Mouse (Mus musculus): Measurements from ENCODE around the gene Nptx2. TPM values are rescaled to one million over a fixed set of nuclear protein-coding genes. Genes with fewer than 3 reads are reported as not detected.
A peak's percentile ranks its signal among the peaks of the same experiment; 100 is the strongest.

The Nptx2 gene
- 2.0 and 2.1 TPM in 2 replicates for polyA plus RNA-seq (2015; fragmentation: Nextera tagmentation; extraction: Ambion mirVana)

DNA sequence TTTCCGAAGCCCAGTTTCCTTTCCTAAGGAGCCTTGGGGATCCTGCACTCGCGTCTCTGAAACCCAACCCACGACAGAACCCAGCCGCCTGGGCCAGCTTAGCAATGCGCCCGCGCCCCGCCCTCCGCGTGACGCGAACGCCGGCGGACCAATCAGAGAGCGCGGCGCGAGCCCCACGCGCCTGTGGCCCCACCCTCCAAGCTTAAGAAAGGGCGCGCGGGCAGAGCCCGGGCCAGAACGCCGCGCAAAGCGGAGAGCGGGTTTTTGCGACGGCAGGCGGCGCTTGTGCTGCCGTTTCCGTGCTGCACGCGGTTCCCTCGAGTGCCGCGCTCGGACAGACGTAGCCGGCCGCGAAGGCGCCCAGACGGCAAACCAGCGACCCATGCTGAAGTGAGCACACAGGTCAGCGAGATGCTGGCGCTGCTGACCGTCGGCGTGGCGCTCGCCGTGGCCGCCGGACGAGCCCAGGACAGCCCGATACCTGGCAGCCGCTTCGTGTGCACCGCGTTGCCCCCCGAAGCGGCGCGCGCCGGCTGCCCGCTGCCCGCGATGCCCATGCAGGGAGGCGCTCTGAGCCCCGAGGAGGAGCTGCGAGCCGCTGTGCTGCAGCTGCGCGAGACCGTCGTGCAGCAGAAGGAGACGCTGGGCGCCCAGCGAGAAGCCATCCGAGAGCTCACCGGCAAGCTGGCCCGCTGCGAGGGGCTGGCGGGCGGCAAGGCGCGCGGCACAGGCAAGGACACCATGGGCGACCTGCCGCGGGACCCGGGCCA is at the start of gene Nptx2:
Nptx2 (plus strand) TSS at position 250 of the 770 bp plus-strand sequence.
- H3K4me2 ChIP-seq (replicated peaks) = peak within 1 kb of the TSS; percentile 78
- peak within 1 kb of the TSS; percentile 37 for H3K4me3 ChIP-seq (replicated peaks)
- peaks cover 36% of the 10 kb centered on the region for H3K27me3 ChIP-seq (replicated peaks)
- no peaks in the 10 kb centered on the region for H3K9me3 ChIP-seq
- under 1% methylated on average over 99 of the region's 99 CpGs for WGBS
- H3K36me3 ChIP-seq = no peaks in the 10 kb centered on the region
- ATAC-seq = peak; percentile 99
- H3K4me1 ChIP-seq (replicated peaks) = peaks cover 12% of the 10 kb centered on the region
- H3K27ac ChIP-seq = no peak within 1 kb of the TSS
- peak within 1 kb of the TSS; percentile 45 for H3K9ac ChIP-seq

DNA sequence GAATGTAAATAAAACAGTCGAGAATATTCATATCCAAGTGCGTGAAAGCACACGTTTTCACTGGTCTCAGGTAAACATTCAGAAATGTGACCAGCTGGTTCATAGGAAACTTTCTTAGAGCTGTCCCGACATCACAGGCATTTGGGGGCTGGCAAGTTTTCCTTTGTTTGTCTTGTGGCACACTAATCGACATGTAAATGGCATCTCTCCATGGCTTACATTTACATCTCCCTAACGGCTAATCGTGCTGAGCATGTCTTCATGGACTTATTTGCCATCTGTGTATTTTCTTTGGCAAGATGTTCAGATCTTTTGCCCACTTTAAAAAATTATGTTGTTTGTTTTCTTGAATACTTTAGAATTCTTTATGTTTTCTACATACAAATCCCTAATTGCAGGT is 49.2 kb upstream of the Nptx2 start:
- Histone ChIP-seq H3K9me3 (no peaks in the 10 kb centered on the region), H3K9ac (no peak overlapping the region), H3K4me3 (replicated peaks) (no peak overlapping the region), H3K4me2 (replicated peaks) (no peak overlapping the region), H3K27me3 (replicated peaks) (no peaks in the 10 kb centered on the region), H3K27ac (no peak overlapping the region), H3K36me3 (no peaks in the 10 kb centered on the region), H3K4me1 (replicated peaks) (no peaks in the 10 kb centered on the region)
- ATAC-seq = no peak
- 75% methylated on average over 7 of the region's 7 CpGs for WGBS

DNA sequence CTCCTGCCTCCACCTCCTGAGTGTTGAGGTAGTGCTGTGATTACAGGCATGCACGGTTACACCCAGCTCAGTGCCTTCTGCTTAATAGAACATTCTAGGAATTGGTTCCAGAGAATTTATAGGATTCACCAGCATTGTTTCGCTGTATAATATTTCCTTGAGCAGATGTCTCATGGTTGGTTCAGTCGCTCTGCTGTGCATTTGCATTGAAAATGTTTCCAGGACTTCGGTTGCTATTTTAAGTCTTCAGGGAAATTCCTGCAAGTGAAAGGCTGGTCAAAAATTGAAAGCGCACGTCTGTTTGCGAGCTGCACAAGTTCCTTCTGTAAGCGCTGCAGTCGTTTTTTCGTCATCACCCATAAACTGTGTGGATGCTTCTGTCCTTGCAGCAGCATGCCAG is 41.5 kb upstream of the Nptx2 start:
- Histone ChIP-seq H3K4me3 (replicated peaks) (no peak overlapping the region), H3K27ac (no peak overlapping the region), H3K9ac (no peak overlapping the region), H3K36me3 (no peaks in the 10 kb centered on the region), H3K4me2 (replicated peaks) (no peak overlapping the region), H3K9me3 (no peaks in the 10 kb centered on the region), H3K4me1 (replicated peaks) (0 out of 2 replicates have a peak, but pooled peaks cover 4% of the 10 kb centered on the region), H3K27me3 (replicated peaks) (no peaks in the 10 kb centered on the region)
- WGBS = 90% methylated on average over 10 of the region's 10 CpGs
- ATAC-seq = no peak

DNA sequence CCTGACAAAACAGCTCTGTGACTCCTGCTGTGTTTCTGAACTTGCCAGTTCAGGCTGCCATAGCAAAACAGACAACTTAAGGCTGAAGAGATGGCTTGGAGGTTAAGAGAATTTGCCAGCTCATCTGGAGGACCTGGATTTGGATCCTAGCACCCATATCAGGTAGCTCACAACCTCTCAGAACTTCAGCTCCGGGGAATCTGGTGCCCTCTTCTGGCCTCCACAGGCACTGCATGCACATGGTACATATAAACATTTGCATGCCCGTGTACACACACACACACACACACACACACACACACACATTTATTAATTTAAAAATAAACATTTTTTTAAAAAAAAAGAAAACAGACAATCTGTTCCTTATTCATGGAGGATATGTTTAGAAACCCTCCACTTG is 40.0 kb upstream of the Nptx2 start:
- no peak for ATAC-seq
- Histone ChIP-seq H3K4me1 (replicated peaks) (0 out of 2 replicates have a peak, but pooled peaks cover 4% of the 10 kb centered on the region), H3K27ac (no peak overlapping the region), H3K27me3 (replicated peaks) (no peaks in the 10 kb centered on the region), H3K36me3 (no peaks in the 10 kb centered on the region), H3K4me3 (replicated peaks) (no peak overlapping the region), H3K4me2 (replicated peaks) (no peak overlapping the region), H3K9me3 (no peaks in the 10 kb centered on the region), H3K9ac (no peak overlapping the region)
- WGBS = 89% methylated on average over 2 of the region's 2 CpGs

DNA sequence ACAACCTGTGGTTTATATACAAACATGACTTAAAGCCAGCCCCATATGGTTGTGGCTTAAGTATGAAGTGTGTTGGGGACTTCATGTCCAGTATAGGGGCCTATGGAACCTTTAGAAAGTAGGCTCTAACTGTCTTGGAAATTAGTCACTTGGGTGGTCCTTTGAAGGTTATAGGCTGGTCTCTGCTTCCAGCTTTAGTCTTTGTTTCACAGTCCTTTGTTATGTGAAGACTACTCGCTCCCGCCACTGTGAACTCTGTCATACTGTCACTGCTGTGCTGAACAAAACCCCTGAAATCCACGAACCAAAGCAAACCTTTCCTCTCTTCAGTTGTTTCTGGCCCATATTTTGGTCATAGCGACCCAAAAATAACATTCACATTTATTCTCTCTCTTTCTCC is 39.5 kb upstream of the Nptx2 start:
- Histone ChIP-seq H3K27me3 (replicated peaks) (no peaks in the 10 kb centered on the region), H3K27ac (no peak overlapping the region), H3K9me3 (no peaks in the 10 kb centered on the region), H3K9ac (no peak overlapping the region), H3K36me3 (no peaks in the 10 kb centered on the region), H3K4me2 (replicated peaks) (no peak overlapping the region), H3K4me1 (replicated peaks) (0 out of 2 replicates have a peak, but pooled peaks cover 4% of the 10 kb centered on the region), H3K4me3 (replicated peaks) (no peak overlapping the region)
- 80% methylated on average over 4 of the region's 4 CpGs for WGBS
- ATAC-seq = no peak

DNA sequence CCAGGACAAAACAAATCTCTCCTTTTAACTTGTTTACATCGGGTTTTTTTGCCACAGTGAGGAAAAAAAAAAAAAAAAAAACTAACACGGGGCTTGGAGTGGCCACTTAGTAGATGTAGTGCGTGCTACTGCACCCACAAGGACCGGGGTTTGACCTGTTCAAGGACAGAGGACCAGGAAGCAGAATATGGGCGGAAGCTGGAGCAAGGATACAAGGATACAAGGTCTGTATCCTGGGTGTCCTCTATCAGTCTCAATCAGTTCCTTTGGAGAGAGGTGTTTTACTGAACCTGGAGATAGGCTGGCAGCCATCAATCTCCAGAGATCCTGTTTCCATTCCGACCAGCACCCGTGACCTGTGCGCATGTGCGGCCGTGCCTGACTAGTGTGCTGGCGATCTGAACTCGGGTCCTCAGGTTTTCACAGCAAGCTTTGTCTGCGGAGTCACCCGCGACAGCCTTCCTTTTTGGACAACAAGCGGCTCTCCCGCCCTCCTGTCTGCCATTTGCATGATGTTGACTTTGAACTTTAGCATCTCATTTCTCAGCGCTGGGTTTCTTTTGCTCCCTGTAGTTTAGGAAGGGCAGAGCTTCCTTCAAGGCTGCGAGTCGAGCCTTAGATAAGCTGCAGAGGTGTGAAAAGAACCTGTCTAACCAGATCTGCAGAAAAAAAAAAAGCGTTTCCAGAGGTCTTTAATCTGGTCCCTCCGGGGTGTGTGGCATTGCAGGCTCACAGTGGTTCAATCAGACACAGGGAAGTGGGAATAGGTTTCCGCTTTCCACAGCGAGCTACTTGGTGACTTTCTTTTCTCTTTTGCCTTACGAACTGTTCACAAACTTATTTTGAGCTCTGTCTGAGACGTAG is 38.8 kb upstream of the Nptx2 start:
- Histone ChIP-seq H3K9ac (no peak overlapping the region), H3K27me3 (replicated peaks) (no peaks in the 10 kb centered on the region), H3K9me3 (no peaks in the 10 kb centered on the region), H3K4me2 (replicated peaks) (peak overlapping the region; percentile 51), H3K4me3 (replicated peaks) (peak overlapping the region; percentile 7; the same call in 1 of the 2 replicates), H3K36me3 (no peaks in the 10 kb centered on the region), H3K27ac (no peak overlapping the region), H3K4me1 (replicated peaks) (0 out of 2 replicates have a peak, but pooled peaks cover 4% of the 10 kb centered on the region)
- 27% methylated on average over 26 of the region's 26 CpGs for WGBS
- ATAC-seq = peak; percentile 97

DNA sequence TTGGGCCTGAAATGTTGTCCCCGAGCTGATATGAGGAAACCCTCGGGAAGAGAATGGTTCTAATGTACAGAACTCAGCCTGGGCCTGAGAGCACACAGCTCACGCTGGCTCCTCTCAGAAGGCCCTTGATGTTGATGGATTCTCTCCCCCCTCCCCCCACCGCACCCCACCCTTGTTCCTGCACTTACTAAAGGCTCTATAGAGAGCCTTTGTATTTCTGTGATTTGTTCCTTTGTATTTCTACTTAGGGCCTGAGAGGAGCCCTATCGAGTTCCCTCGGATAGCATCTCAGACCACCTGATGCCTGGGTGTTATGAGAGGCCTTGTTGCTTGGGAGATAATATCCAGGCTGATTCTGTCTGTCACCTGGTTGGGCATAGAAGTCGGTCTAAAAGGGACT is 36.3 kb upstream of the Nptx2 start:
- Histone ChIP-seq H3K27me3 (replicated peaks) (no peaks in the 10 kb centered on the region), H3K4me1 (replicated peaks) (0 out of 2 replicates have a peak, but pooled peaks cover 4% of the 10 kb centered on the region), H3K27ac (no peak overlapping the region), H3K9me3 (no peaks in the 10 kb centered on the region), H3K4me2 (replicated peaks) (no peak overlapping the region), H3K4me3 (replicated peaks) (no peak overlapping the region), H3K9ac (no peak overlapping the region), H3K36me3 (no peaks in the 10 kb centered on the region)
- 63% methylated on average over 7 of the region's 7 CpGs for WGBS
- no peak for ATAC-seq

DNA sequence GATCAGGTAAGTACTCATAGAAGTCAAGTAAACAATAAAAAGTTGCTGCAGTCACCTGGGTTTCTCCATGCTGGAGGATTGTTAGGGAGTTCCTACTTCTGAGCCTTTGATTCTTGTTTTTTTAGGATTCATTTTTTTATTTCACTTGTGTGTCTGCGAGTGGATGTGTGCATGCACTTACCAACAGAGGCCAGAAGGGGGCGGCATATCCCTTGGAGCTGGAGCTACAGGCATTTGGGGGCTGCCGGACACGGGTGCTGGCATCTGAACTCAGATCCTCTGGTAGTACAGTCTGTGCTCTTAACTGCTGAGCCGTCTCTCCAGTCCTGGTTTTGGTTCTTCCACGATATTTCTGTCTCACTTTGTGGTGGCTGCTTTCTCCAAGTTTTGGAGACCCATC is 31.0 kb upstream of the Nptx2 start:
- Histone ChIP-seq H3K4me1 (replicated peaks) (no peaks in the 10 kb centered on the region), H3K27ac (no peak overlapping the region), H3K4me2 (replicated peaks) (no peak overlapping the region), H3K27me3 (replicated peaks) (no peaks in the 10 kb centered on the region), H3K36me3 (no peaks in the 10 kb centered on the region), H3K4me3 (replicated peaks) (no peak overlapping the region), H3K9me3 (no peaks in the 10 kb centered on the region), H3K9ac (no peak overlapping the region)
- 61% methylated on average over 6 of the region's 6 CpGs for WGBS
- no peak for ATAC-seq

DNA sequence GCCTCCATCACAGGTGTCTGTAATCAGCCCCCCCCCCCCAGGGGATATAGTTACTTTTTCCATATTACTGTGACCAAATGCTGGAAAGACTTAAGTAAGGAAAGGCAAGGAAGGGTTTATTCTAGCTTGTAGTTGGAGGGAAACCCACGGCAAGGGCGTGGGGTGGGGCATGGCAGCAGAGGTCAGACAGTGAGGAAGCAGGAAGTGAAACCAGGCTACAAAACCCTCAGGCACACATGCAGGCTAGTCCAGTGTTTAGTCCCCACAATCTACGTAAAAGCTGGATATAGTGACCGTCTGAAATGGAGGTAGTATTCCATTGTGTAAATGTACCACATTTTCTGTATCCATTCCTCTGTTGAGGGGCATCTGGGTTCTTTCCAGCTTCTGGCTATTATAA is 30.5 kb upstream of the Nptx2 start:
- H3K9ac ChIP-seq = no peak overlapping the region
- no peak overlapping the region for H3K27ac ChIP-seq
- no peaks in the 10 kb centered on the region for H3K4me1 ChIP-seq (replicated peaks)
- 72% methylated on average over 4 of the region's 4 CpGs for WGBS
- H3K4me3 ChIP-seq (replicated peaks) = no peak overlapping the region
- no peaks in the 10 kb centered on the region for H3K27me3 ChIP-seq (replicated peaks)
- H3K9me3 ChIP-seq = no peaks in the 10 kb centered on the region
- H3K36me3 ChIP-seq = no peaks in the 10 kb centered on the region
- H3K4me2 ChIP-seq (replicated peaks) = no peak overlapping the region
- no peak for ATAC-seq

DNA sequence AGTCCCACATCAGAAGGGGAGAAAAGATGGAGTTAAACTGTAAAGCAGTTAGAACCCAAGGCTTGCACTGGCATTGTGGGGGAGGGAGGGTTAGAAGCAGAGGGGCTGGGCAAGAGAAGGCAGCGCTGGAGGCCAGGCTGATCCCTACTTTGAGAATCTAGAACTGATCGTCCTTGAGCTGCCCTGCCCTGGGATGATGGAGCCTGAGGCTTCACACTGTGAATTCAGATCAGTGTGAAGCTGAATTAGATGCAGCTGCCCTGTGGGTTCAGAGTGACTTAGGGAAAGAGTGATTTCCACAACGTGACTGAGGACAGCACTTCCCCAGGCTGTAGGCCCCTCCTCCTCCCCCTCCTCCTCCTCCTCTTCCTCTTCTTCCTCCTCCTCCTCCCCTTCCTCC is 25.6 kb upstream of the Nptx2 start:
- no peaks in the 10 kb centered on the region for H3K4me1 ChIP-seq (replicated peaks)
- H3K4me2 ChIP-seq (replicated peaks) = no peak overlapping the region
- no peak overlapping the region for H3K27ac ChIP-seq
- no peaks in the 10 kb centered on the region for H3K27me3 ChIP-seq (replicated peaks)
- no peaks in the 10 kb centered on the region for H3K9me3 ChIP-seq
- WGBS = 32% methylated on average over 3 of the region's 3 CpGs
- no peak overlapping the region for H3K4me3 ChIP-seq (replicated peaks)
- H3K9ac ChIP-seq = no peak overlapping the region
- no peaks in the 10 kb centered on the region for H3K36me3 ChIP-seq
- ATAC-seq = no peak

DNA sequence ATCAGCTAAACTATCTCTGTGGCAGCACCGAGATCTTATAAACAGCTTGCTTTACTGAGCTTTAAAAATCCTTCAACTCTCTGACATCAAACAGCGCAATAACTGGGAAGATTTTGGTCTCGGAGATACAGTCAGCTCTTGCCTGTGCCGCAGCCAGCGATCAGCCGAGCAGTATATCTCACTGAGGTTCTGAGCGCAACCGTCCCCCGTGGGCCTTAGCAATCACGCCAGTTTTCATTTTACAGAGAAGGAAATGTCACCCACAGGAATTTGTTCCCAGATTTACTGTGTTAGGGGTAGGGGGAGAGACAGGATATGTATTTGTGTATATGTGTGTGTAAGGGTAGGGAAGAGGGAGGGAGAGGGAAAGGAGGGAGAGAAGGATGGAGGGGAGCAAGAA is 20.9 kb upstream of the Nptx2 start:
- H3K36me3 ChIP-seq = no peaks in the 10 kb centered on the region

DNA sequence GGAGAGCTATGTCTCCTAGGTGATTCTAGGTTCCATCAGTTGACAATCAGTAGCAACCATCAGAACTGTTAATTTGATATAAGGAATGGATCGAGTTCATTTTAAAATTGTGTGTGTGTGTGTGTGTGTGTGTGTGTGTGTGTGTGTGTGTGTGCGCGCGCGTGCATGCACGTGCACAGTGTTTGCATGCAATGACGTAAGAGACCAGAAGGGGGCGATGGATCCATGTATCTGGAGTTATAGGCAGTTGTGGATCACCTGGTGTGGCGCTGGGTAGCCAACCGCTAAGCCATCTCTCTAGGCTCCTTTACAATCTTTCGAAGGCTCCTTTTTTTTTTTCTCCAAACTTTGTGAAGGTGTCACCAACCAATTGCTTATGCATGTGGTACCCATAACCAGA is 16.6 kb upstream of the Nptx2 start:
- no peaks in the 10 kb centered on the region for H3K9me3 ChIP-seq
- no peak overlapping the region for H3K27ac ChIP-seq
- H3K4me1 ChIP-seq (replicated peaks) = no peaks in the 10 kb centered on the region
- no peak overlapping the region for H3K4me2 ChIP-seq (replicated peaks)
- 96% methylated on average over 11 of the region's 11 CpGs for WGBS
- H3K9ac ChIP-seq = no peak overlapping the region
- no peak for ATAC-seq
- H3K27me3 ChIP-seq (replicated peaks) = no peaks in the 10 kb centered on the region
- H3K36me3 ChIP-seq = no peaks in the 10 kb centered on the region
- no peak overlapping the region for H3K4me3 ChIP-seq (replicated peaks)

More for the DNA sequence above, 20.9 kb upstream of the Nptx2 start:
- no peak overlapping the region for H3K9ac ChIP-seq
- H3K27ac ChIP-seq = no peak overlapping the region
- WGBS = 62% methylated on average over 10 of the region's 10 CpGs
- no peak for ATAC-seq
- H3K27me3 ChIP-seq (replicated peaks) = no peaks in the 10 kb centered on the region
- H3K9me3 ChIP-seq = no peaks in the 10 kb centered on the region
- H3K4me1 ChIP-seq (replicated peaks) = no peaks in the 10 kb centered on the region
- no peak overlapping the region for H3K4me3 ChIP-seq (replicated peaks)
- no peak overlapping the region for H3K4me2 ChIP-seq (replicated peaks)

Measured in intestine, embryonic 15.5 days (tissue).